Mouse (Mus musculus) liver, embryonic 12.5 days (tissue): ENCODE results near the gene Mtor. TPM values are rescaled to one million over a fixed set of nuclear protein-coding genes. Genes with fewer than 3 reads are reported as not detected.

ENCODE experiments used
- ATAC-seq: fragments of 200-750 bp; cut with Nextera tagmentation; 2 replicates; pipeline ENCODE4 v1.8.0; 2017; ENCODE audit warnings: moderate number of reproducible peaks, mild to moderate bottlenecking, moderate library complexity
- H3K27ac ChIP-seq: fragments of 300-500 bp; sonication (generic); 2 replicates; pipeline ENCODE4 v1.5.1; 2016; ENCODE audit warnings: mild to moderate bottlenecking
- H3K27me3 ChIP-seq: fragments of 300-500 bp; sonication (generic); replicated peaks from 2 replicates; pipeline ENCODE4 v1.6.1; 2016; ENCODE audit warnings: mild to moderate bottlenecking, moderate library complexity
- H3K36me3 ChIP-seq: fragments of 300-500 bp; sonication (generic); 2 replicates; pipeline ENCODE4 v1.6.1; 2016; ENCODE audit warnings: mild to moderate bottlenecking, moderate library complexity
- H3K4me1 ChIP-seq: fragments of 300-500 bp; sonication (generic); 2 replicates; pipeline ENCODE4 v1.6.1; 2016
- H3K4me2 ChIP-seq: fragments of 300-500 bp; sonication (generic); 2 replicates; pipeline ENCODE4 v1.6.1; 2016; ENCODE audit warnings: mild to moderate bottlenecking, moderate library complexity
- H3K4me3 ChIP-seq: fragments of 300-500 bp; sonication (generic); 2 replicates; pipeline ENCODE4 v1.5.1; 2016; ENCODE audit warnings: mild to moderate bottlenecking, moderate library complexity
- H3K9ac ChIP-seq: fragments of 300-500 bp; sonication (generic); 2 replicates; pipeline ENCODE4 v1.6.1; 2016; ENCODE audit warnings: mild to moderate bottlenecking, moderate library complexity
- H3K9me3 ChIP-seq: fragments of 300-500 bp; sonication (generic); replicated peaks from 2 replicates; pipeline ENCODE4 v1.6.1; 2016; ENCODE audit warnings: mild to moderate bottlenecking, moderate library complexity
- WGBS: fragments of 180-500 bp; shearing (Covaris S2); methylation state at CpG from one replicate; pipeline ENCODE4 v1.1.7; 2016; ENCODE audit not compliant: insufficient replicate concordance; 5-methylcytosine and 5-hydroxymethylcytosine counted together
- polyA plus RNA-seq: library from polyadenylated mRNA; unstranded; fragments of >200 nt; fragmentation: Nextera tagmentation; extraction: Ambion mirVana; gene quantifications from 2 replicates; pipeline ENCODE4 v1.2.1, GENCODE M21; 2016

The Mtor gene
- 13.1 and 13.5 TPM in 2 replicates for polyA plus RNA-seq

DNA sequence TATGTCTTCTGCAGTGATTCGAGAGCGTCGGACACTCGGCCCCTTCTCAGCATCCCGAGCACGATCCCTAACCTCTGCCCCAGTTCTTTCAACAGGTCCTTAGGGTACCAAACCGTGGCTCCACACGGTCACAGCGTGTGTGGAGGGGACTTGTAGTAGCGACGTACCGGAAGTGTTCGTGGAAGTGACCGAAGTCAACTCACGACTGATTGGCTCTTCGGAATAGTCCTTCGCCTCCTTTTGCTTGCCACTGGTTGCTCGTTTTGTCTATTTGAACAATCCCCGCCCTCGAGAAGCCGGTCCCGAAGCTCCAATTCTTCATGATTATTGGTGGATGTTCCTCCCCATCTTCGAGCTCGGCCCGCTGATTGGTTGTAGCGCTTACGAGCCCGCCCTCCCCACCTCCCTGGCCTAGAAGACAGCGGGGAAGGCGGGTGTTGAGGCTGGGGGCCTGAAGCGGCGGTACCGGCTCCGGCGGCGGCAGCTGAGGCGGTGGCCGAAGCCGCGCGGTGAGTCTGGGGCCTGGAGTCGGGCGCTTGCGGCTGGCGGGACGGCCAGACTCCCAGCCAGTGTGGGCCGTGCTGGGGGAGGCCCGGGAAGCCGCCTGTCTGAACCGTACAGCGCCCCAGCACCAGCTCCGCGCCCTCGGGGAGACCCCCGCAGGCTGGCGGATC is at the start of gene Mtor:
Mtor (plus strand) TSS at position 433 of the 674 bp plus-strand sequence.
- Histone ChIP-seq H3K4me1 (peaks cover 47% of the 10 kb centered on the region), H3K4me3 (peak within 1 kb of the TSS; percentile 97), H3K27ac (peak within 1 kb of the TSS; percentile 75), H3K9ac (peak within 1 kb of the TSS; percentile 93), H3K36me3 (peaks cover 13% of the 10 kb centered on the region), H3K9me3 (no peaks in the 10 kb centered on the region), H3K27me3 (no peaks in the 10 kb centered on the region), H3K4me2 (peak within 1 kb of the TSS; percentile 86)
- ATAC-seq = peak; percentile 92
- under 1% methylated on average over 55 of the region's 56 CpGs for WGBS

DNA sequence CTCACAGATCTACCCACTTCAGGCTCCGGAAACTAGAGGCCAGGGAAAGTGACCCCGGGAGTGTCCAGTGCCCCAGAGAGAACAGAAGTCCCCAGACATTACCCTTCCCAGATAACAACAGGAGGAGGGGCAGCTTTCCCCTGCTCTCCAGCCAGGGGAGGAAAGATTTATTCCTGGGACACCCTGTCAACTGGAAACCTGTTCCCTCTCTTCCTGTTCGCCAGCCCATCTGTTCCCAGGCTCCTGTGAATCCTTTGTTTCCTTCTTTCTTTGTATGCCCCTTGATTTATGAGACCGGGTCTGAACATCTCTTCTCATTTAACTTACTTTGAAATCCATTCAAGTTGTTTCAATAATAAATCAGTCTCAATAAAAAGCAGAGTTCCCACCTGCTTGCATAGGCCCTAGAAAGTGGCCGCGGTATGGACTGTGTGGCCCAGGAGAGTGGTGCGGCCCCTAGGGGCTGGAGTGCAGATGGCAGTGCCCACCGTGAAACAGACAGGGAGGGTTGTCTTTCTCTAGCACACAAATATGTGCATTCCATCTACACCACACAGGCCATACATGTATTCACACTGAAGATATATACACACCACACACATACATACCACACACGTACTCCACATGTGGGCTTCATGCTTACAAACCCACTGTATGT is 48.8 kb upstream of the Mtor start:
- H3K27me3 ChIP-seq = peaks cover 36% of the 10 kb centered on the region
- H3K9me3 ChIP-seq = no peaks in the 10 kb centered on the region
- H3K4me3 ChIP-seq = no peak overlapping the region
- no peaks in the 10 kb centered on the region for H3K36me3 ChIP-seq
- ATAC-seq = no peak
- H3K4me1 ChIP-seq = no peaks in the 10 kb centered on the region
- no peak overlapping the region for H3K4me2 ChIP-seq
- no peak overlapping the region for H3K27ac ChIP-seq
- 65% methylated on average over 9 of the region's 9 CpGs for WGBS
- H3K9ac ChIP-seq = no peak overlapping the region

DNA sequence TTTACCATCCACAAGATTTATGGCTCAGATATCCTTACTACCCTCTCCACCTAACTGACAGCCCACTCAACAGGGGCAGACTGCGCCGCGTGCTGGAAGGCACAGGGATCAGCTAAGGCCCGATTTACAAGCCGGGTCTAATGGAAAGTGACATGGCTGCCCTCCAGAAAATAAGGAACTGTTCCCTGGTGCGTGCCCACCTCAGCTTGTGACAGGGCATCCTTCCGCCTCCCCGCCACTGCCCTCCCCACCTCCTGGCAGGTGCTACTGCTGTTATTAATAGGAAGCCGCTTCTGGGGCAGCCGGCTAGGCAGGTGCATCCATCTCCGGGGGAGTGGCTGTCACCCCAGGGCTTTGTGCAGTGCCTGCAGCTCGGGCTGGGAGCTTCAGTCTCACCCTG is 45.0 kb upstream of the Mtor start:
- 23% methylated on average over 12 of the region's 12 CpGs for WGBS
- no peak for ATAC-seq
- no peak overlapping the region for H3K4me2 ChIP-seq

DNA sequence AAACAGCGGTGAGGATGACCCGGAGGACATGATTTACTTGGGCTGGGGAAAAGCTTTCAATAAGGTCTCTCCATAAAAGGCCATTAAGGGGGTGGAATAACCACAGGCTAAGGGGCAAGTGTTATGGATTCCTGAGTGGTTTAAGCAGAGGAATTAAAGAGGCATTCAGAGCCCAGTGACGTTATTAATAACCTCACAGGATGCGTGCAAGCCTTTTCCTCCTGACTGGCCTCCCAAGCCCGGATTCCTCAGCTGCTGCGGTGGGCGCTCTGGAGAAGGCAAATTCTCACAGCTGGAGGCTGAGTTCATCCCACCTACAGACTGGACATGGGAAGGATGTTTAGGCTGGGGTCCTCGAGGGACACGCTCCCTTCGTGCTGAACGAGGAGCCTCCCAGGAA is 43.7 kb upstream of the Mtor start:
- no peak for ATAC-seq
- no peak overlapping the region for H3K27ac ChIP-seq
- H3K4me1 ChIP-seq = no peaks in the 10 kb centered on the region
- WGBS = 21% methylated on average over 11 of the region's 11 CpGs
- H3K4me3 ChIP-seq = no peak overlapping the region
- H3K4me2 ChIP-seq = no peak overlapping the region
- H3K36me3 ChIP-seq = no peaks in the 10 kb centered on the region
- no peaks in the 10 kb centered on the region for H3K9me3 ChIP-seq
- no peak overlapping the region for H3K9ac ChIP-seq
- peaks cover 87% of the 10 kb centered on the region for H3K27me3 ChIP-seq

More for the DNA sequence above, 45.0 kb upstream of the Mtor start:
- Histone ChIP-seq H3K9me3 (no peaks in the 10 kb centered on the region), H3K4me3 (no peak overlapping the region), H3K27me3 (peaks cover 73% of the 10 kb centered on the region), H3K9ac (no peak overlapping the region), H3K36me3 (no peaks in the 10 kb centered on the region), H3K4me1 (no peaks in the 10 kb centered on the region), H3K27ac (no peak overlapping the region)

DNA sequence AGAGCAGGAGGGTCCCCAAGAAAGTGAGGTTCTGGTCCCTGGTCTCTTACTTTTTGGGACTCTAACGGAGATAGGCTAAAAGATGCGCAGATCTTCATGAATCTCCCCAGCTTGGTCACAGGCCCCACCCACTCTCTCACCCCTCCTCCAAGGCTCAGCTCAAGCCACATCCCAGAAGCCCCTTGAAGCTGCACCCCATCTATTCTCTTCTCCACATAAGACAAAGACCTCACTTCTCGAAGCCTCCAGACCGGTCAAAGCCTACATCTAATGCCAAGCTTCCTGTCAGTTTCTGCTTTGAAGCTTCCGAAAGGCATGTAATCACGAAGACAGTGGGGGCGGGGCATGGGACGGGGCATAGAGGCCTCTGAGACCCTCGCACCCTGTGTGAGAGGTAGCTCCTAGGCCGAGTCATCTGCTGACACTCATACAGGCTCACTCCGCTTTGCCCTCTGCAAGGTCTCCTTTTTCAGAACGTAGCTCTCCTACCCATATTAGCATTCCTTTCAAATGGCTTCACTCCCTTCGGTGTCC is 43.1 kb upstream of the Mtor start:
- Histone ChIP-seq H3K9ac (no peak overlapping the region), H3K27me3 (peaks cover 87% of the 10 kb centered on the region), H3K36me3 (no peaks in the 10 kb centered on the region), H3K4me1 (no peaks in the 10 kb centered on the region), H3K9me3 (no peaks in the 10 kb centered on the region), H3K4me2 (no peak overlapping the region), H3K27ac (no peak overlapping the region), H3K4me3 (no peak overlapping the region)
- no peak for ATAC-seq
- 16% methylated on average over 13 of the region's 13 CpGs for WGBS

DNA sequence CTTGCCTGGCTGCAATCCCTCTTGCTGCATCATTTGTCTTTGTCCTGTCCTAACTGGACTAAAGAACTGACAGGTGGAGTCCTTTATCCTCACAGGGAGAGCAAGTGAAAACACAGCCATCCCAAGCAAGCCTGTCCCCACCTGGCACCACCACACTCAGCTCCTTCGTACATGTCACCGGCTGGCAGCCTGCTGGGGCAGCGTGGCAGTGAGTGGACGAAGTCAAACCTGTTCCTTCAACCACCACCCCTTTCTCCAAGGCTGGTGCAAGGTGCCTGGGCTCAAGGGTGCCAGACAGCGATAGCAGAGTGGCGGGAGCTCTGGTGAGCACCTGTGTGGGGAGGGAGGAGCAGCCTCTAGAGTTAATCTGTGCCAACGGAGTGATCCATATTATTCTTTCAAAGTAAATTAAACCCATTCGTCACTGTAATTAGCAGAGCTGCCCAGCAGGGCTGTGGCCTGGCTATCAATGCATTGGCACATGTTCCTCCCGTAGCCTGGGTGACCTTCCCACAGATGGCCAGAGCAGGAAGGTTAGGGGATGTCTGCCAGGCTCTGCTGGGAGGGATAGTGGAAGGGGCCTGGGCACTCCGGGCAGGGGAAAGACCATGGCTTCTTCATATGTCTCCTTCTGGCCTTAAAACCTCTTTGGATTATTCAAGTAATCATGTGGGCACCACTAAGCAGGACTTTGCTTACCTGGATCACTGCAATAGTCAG is 40.0 kb upstream of the Mtor start:
- no peak for ATAC-seq
- WGBS = 57% methylated on average over 10 of the region's 10 CpGs
- no peak overlapping the region for H3K4me3 ChIP-seq
- no peaks in the 10 kb centered on the region for H3K4me1 ChIP-seq
- H3K4me2 ChIP-seq = no peak overlapping the region
- no peaks in the 10 kb centered on the region for H3K9me3 ChIP-seq
- H3K27me3 ChIP-seq = peaks cover 75% of the 10 kb centered on the region
- H3K9ac ChIP-seq = no peak overlapping the region
- no peaks in the 10 kb centered on the region for H3K36me3 ChIP-seq
- H3K27ac ChIP-seq = no peak overlapping the region

DNA sequence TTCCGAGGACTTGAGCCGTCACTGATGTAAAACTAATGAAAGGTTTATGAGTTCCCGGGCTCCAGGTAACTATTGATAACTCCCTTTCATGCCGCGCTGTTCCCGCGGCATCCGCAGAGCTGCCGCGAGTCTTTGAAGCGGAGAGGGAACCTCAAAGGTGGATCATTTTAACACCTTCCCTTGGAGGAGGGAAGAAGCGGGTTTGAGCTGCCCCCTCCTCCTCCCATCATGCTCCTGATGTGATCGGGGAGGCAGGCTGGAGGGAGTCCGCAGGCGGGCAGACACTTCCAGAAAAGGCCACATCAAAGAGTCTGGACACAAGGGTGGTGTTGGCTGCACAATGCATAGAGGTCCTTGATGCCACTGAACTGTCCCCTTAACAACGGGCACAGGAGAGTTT is 32.8 kb upstream of the Mtor start:
- no peak overlapping the region for H3K27ac ChIP-seq
- peaks cover 64% of the 10 kb centered on the region for H3K27me3 ChIP-seq
- peaks cover 30% of the 10 kb centered on the region for H3K4me1 ChIP-seq
- ATAC-seq = no peak
- no peaks in the 10 kb centered on the region for H3K9me3 ChIP-seq
- no peak overlapping the region for H3K4me3 ChIP-seq
- H3K9ac ChIP-seq = no peak overlapping the region
- WGBS = 9% methylated on average over 16 of the region's 16 CpGs
- no peaks in the 10 kb centered on the region for H3K36me3 ChIP-seq
- no peak overlapping the region for H3K4me2 ChIP-seq

DNA sequence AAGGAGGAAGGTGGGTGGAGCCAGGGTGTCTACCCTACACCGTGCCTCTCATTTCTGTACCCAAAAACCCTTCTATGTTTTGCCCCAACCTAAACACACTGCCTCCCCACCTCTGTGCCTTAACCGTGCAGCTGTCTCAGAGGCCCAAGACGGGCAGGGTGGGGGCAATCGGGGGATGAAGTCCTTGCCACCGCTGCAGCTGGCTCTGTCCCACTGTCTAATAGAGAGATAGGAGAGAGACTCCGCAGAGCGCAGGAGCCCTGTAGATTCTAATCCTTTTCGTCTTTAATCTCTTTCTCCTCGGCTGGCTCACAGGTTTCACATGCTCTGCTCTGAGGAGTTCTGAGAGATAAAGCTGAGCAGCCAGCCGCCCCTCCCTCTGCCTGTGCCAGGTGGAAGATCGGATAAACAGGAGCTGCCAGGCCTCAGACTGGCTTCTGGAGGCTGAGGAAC is 31.3 kb upstream of the Mtor start:
- peak overlapping the region; percentile 55 for H3K4me2 ChIP-seq
- WGBS = 24% methylated on average over 11 of the region's 11 CpGs
- no peaks in the 10 kb centered on the region for H3K9me3 ChIP-seq
- H3K27ac ChIP-seq = peak overlapping the region; percentile 73
- H3K27me3 ChIP-seq = peaks cover 55% of the 10 kb centered on the region
- no peaks in the 10 kb centered on the region for H3K36me3 ChIP-seq
- ATAC-seq = peak; percentile 95
- H3K9ac ChIP-seq = no peak overlapping the region
- H3K4me3 ChIP-seq = no peak overlapping the region
- peaks cover 30% of the 10 kb centered on the region for H3K4me1 ChIP-seq

DNA sequence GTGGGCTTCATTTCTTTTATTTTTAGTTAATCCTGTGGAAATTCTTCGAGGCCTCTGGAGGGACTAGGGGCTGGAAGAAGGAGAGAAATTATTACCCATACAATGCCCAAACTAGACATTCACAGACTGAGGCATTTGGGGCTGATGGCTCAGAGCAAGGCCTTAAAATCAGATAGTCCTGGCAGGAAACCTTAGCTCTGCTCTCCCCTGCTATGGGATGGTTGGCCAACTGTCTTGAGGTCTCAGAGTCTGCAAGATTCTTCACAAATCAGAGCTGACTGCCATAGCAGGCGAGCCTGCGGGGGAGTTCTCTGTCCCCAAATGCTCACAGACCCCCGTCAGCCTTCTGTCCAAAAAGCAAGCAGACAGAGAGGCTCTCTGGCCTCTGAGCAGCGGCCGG is 30.9 kb upstream of the Mtor start:
- peak; percentile 31 for ATAC-seq
- H3K4me1 ChIP-seq = peaks cover 30% of the 10 kb centered on the region
- H3K4me3 ChIP-seq = no peak overlapping the region
- no peak overlapping the region; the same call in 1 of the 2 replicates for H3K9ac ChIP-seq
- H3K4me2 ChIP-seq = peak overlapping the region; percentile 55
- no peaks in the 10 kb centered on the region for H3K9me3 ChIP-seq
- 51% methylated on average over 6 of the region's 6 CpGs for WGBS
- peak overlapping the region; percentile 73 for H3K27ac ChIP-seq
- peaks cover 53% of the 10 kb centered on the region for H3K27me3 ChIP-seq
- no peaks in the 10 kb centered on the region for H3K36me3 ChIP-seq

DNA sequence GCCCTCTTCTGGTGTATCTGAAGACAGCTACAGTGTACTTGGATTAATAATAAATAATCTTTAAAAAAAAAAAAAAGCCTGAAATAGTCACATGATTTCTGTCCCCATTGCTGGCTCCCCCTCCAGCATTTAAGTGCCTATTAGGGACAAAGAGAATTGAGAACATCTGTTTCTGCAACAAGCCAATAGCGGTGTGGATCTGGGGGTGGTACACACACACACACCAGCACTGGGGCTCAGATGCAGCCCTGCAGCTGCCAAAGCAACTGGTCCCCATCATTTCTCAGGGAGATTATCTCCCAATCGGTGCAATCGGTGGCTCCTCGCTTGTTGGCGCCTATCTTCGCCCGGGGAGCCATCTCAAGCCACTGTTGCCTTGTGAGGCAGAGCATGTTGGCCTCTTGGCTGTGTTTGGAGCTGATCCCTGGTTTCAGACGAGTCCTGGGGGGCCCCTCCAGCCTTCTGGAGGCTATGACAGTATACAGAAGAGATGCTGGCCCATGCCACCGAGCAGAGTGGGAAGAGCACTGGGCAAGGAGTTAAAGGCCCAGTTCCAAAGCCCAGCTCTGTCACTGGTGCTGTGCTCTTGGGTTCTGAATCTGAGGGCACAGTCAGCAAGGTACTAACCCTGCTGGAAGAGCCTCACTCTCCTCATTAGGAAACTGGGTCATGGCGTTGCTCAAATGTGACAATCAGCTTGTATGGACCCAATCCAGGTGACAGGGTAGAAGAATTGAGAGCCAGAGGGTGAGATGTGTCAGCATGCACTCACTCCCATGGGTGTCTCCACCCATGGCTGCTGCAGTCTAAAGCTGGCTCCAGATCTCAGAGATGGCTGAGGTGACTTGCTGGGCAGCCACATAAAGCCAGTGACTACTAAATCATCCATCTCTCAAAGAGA is 21.2 kb upstream of the Mtor start:
- no peak overlapping the region for H3K9ac ChIP-seq
- no peak overlapping the region for H3K27ac ChIP-seq
- H3K36me3 ChIP-seq = peaks cover 3% of the 10 kb centered on the region; the same call in 1 of the 2 replicates
- H3K4me2 ChIP-seq = no peak overlapping the region
- WGBS = 63% methylated on average over 10 of the region's 10 CpGs
- H3K4me1 ChIP-seq = peaks cover 19% of the 10 kb centered on the region
- ATAC-seq = no peak
- H3K9me3 ChIP-seq = no peaks in the 10 kb centered on the region
- no peaks in the 10 kb centered on the region for H3K27me3 ChIP-seq
- H3K4me3 ChIP-seq = no peak overlapping the region

DNA sequence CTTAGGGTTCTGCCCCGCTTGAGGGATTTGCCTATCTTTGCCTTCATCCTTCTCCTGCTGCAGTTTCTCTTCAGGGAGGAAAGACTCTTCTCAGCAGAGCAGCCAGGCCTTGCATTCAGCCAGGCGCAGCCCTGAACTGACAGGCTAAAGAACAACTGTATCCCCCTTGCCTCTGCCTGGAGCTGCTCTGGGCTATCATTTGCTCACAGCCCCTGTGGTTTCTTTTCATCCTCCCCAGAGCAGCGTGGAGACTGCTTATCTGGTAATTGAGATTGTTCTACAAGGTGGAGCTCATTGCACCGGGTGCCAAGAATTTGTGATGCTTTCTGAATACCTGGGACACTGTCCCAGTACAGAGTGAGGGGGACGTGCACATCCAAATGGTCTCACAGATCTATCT is 19.9 kb upstream of the Mtor start:
- Histone ChIP-seq H3K9ac (no peak overlapping the region), H3K4me2 (no peak overlapping the region), H3K27ac (no peak overlapping the region), H3K27me3 (no peaks in the 10 kb centered on the region), H3K9me3 (no peaks in the 10 kb centered on the region), H3K4me1 (peaks cover 27% of the 10 kb centered on the region), H3K36me3 (peaks cover 14% of the 10 kb centered on the region), H3K4me3 (no peak overlapping the region)
- ATAC-seq = peak; percentile 30; the same call in 1 of the 2 replicates
- 47% methylated on average over 5 of the region's 5 CpGs for WGBS
